Mouse (Mus musculus): ENCODE data around the gene Dgkz.
A peak's percentile ranks its signal among the peaks of the same experiment; 100 is the strongest.

Gene Dgkz

GRCm38 (mm10) chr2:91934826-91935525, 40.7 kb downstream of the Dgkz start:
- no peak for DNase-seq (ENCODE audit: low read depth, low spot score)

- no peak for DNase-seq (ENCODE audit: low read depth, low spot score)
Observed at GRCm38 (mm10) chr2:91934016-91934415, 41.6 kb downstream of the Dgkz start.

- no peak for DNase-seq (ENCODE audit: low read depth, low spot score)
Observed at GRCm38 (mm10) chr2:91933471-91933870, 42.2 kb downstream of the Dgkz start.

GRCm38 (mm10) chr2:91932737-91933350, 42.8 kb downstream of the Dgkz start:
- DNase-seq (ENCODE audit: low read depth, low spot score) = peak; percentile 27

GRCm38 (mm10) chr2:91932160-91932711, 43.4 kb downstream of the Dgkz start, which contains the start of gene Mdk:
Mdk (minus strand) TSS chr2:91932297.
- peak; percentile 61 for DNase-seq (ENCODE audit: low read depth, low spot score)

GRCm38 (mm10) chr2:91931328-91932159, 44.1 kb downstream of the Dgkz start:
- DNase-seq (ENCODE audit: low read depth, low spot score) = no peak

- no peak for DNase-seq (ENCODE audit: low read depth, low spot score)
Observed at GRCm38 (mm10) chr2:91930761-91931291, 44.8 kb downstream of the Dgkz start.

GRCm38 (mm10) chr2:91929936-91930335, 45.7 kb downstream of the Dgkz start:
- DNase-seq (ENCODE audit: low read depth, low spot score) = peak; percentile 66

- no peak for DNase-seq (ENCODE audit: low read depth, low spot score)
Observed at GRCm38 (mm10) chr2:91929455-91929854, 46.2 kb downstream of the Dgkz start.

- DNase-seq (ENCODE audit: low read depth, low spot score) = no peak
Observed at GRCm38 (mm10) chr2:91928534-91929350, 46.9 kb downstream of the Dgkz start.

GRCm38 (mm10) chr2:91927826-91928533, 47.7 kb downstream of the Dgkz start:
- DNase-seq (ENCODE audit: low read depth, low spot score) = peak; percentile 87

GRCm38 (mm10) chr2:91926949-91927348, 48.7 kb downstream of the Dgkz start, which contains the start of gene Chrm4:
Chrm4 (plus strand) TSS chr2:91927249.
- no peak for DNase-seq (ENCODE audit: low read depth, low spot score)

GRCm38 (mm10) chr2:91925442-91925841, 50.2 kb downstream of the Dgkz start:
- no peak for DNase-seq (ENCODE audit: low read depth, low spot score)

- no peak for DNase-seq (ENCODE audit: low read depth, low spot score)
Observed at GRCm38 (mm10) chr2:91924726-91925125, 50.9 kb downstream of the Dgkz start.

- DNase-seq (ENCODE audit: low read depth, low spot score) = peak; percentile 90
Observed at GRCm38 (mm10) chr2:91923415-91924337, 52.0 kb downstream of the Dgkz start.

GRCm38 (mm10) chr2:91922586-91923414, 52.9 kb downstream of the Dgkz start:
- DNase-seq (ENCODE audit: low read depth, low spot score) = peak; percentile 62

- peak; percentile 77 for DNase-seq (ENCODE audit: low read depth, low spot score)
Observed at GRCm38 (mm10) chr2:91921790-91922570, 53.7 kb downstream of the Dgkz start.
